Mouse (Mus musculus) bone marrow macrophage, adult 2 months (primary cell): ENCODE measurements around the gene 2310022A10Rik.

Experiments used
- CTCF ChIP-seq: IDR thresholded peaks from 2 replicates; pipeline ENCODE4 v1.5.1; 2012; ENCODE audit warnings: low read depth, mild to moderate bottlenecking, low read length, moderate library complexity
- POLR2A ChIP-seq: IDR thresholded peaks from 2 replicates; pipeline ENCODE4 v1.6.1; 2012; ENCODE audit warnings: mild to moderate bottlenecking, low read depth, low read length, borderline replicate concordance

DNA sequence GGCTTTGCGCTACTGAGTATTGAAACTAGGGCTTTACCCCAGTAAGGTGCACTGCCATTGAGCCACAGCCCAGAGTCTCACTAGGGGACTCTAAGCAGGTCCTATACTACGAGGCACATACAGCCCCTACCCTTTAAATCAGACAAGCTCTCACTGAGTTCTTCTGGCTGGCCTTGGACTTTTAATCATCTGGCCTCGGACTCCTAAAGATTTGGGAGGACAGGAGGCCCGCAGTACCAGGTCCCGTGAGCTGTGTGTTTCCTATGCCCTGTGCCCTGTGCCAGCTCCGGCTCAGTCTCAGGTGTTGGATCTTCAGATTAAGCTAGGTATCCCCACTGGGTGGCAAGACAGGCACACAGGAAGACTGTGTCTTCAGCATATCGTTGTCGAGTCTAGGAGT is 15.0 kb upstream of the 2310022A10Rik start:
- TF ChIP-seq POLR2A (no peak), CTCF (no peak)
